Mouse (Mus musculus): ENCODE measurements around the gene Slco4a1. TPM values are rescaled to one million over a fixed set of nuclear protein-coding genes. Genes with fewer than 3 reads are reported as not detected.

The Slco4a1 gene
- 26.8 and 27.8 TPM in 2 replicates for total RNA-seq (2023)

GRCm38 (mm10) chr2:180455723-180456698 is at the start of gene Slco4a1:
TSS of gene Slco4a1 (plus strand) at chr2:180456245.

GRCm38 (mm10) chr2:180499741-180500140 is 43.7 kb downstream of the Slco4a1 start, which contains the start of gene Ntsr1:
TSS of gene Ntsr1 (plus strand) at chr2:180499976.

Other genes starting within 250 kb of the Slco4a1 start
- 0.09 and 0.66 TPM in 2 replicates for gene Lama5, start 230.4 kb upstream of the Slco4a1 start, total RNA-seq (2023)
- 370 and 374 TPM in 2 replicates for gene Rps21, start 198.9 kb upstream of the Slco4a1 start, total RNA-seq (2023)
- 21.0 and 30.1 TPM in 2 replicates for gene Cables2, start 182.7 kb upstream of the Slco4a1 start, total RNA-seq (2023)
- not detected in 2 replicates for gene Rbbp8nl, start 166.4 kb upstream of the Slco4a1 start, total RNA-seq (2023)
- gene Gata5, start 121.5 kb upstream of the Slco4a1 start, total RNA-seq (2023) = not detected in 2 replicates
- gene Ntsr1, start 43.7 kb downstream of the Slco4a1 start, total RNA-seq (2023) = not detected in 2 replicates
- gene Mrgbp, start 125.1 kb downstream of the Slco4a1 start, total RNA-seq (2023) = 17.5 and 21.2 TPM in 2 replicates
- gene Ogfr, start 133.0 kb downstream of the Slco4a1 start, total RNA-seq (2023) = 55.4 and 59.2 TPM in 2 replicates
- 0.54 TPM in 2 replicates for gene Col9a3, start 141.5 kb downstream of the Slco4a1 start, total RNA-seq (2023)
- gene Tcfl5, start 186.5 kb downstream of the Slco4a1 start, total RNA-seq (2023) = not detected in 2 replicates